Mouse (Mus musculus) inflammation-experienced regulatory T-cells, adult 6 months (primary cell): ENCODE data around the gene Nolc1. TPM values are rescaled to one million over a fixed set of nuclear protein-coding genes. Genes with fewer than 3 reads are reported as not detected.

Experiments used
- ATAC-seq: one replicate; pipeline ENCODE4 v1.8.0; 2017
- polyA plus RNA-seq, 3 experiments: library from polyadenylated mRNA; unstranded; fragments of 100-300 nt; shearing (Covaris generic); gene quantifications; one replicate each; pipeline ENCODE4 v1.2.1; 2017

The Nolc1 gene
- polyA plus RNA-seq, 3 experiments from 2014 or later, result 53.4 to 77.2 (median 65.0) TPM

GRCm38 (mm10) chr19:46042476-46043011 is 33.1 kb upstream of the Nolc1 start:
- no peak for ATAC-seq

- no peak for ATAC-seq
These were observed 32.3 kb upstream of the Nolc1 start for GRCm38 (mm10) chr19:46043380-46043779.

DNA sequence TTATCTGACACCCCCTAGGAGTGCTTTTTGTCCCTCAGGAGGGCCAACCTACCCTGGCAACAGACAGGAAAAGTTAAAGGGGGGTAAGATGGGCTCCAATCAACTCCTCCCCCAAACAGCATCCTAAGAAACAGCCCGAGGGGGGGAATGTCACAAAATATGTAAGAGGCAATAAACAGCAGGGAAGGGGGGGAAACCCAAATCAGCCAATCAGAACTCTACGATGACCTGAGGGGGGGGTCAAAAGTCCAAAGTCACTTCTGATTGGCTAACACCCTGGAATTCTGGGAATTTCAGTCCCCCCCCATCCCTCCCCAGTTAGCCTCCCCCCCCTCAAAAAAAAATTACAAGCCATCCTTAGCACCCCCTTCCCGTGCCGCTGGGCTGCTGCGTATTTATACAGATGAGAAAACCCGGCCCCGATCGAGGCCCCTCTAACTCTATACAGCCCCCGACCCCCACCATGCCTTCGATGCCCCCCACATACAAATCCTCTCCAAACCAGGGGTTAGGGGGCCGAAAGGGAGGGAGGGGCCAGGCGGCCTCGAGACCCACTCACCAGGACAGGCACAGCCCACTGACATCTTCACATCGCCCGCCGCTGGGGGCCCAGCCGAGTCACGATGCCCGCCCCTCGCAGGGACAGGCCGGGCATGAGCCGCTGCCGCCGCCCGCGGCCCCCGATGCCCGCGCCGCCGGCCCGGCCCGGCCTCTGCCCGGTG is 31.2 kb upstream of the Nolc1 start, which contains the start of gene Pprc1:
Pprc1 (plus strand) TSS at position 616 of the 722 bp plus-strand sequence.
- ATAC-seq, result no peak

DNA sequence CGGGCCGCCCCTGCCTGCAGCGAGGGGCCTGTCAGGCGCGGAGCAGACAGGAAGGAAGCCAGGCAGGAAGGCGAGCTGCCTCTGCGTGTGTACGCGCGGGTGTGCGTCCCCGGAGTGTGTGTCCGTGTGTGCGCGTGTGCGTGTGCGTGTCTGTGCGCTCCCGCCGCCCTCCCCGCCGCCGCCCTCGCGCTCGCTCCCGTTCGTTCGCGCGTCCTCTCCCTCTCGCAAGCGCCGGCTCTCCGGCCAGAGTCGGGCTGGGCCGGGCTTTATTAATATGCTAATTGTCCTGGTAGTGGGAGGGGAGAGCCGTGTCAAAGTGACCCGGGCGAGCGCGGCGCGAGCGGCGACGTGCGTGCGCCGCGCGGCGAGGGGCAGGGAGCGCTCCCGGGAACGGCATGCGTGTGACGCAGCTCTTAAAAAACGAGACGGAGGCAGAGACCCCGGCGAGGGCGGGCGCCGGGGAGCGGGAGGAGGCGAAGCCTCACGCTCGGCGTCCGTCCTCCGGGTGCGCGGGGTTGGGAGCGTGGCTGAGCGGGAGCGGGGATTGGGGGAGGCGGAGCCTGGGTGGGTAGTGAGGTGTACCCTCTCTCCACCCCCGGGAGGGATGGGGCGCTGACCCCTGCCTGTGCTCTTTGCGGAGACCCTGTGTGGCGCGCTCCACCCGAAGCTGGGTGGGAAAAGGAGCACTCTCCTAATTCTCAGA is 30.5 kb upstream of the Nolc1 start, which contains the start of gene Ldb1:
Ldb1 (minus strand) TSS at position 222 of the 703 bp plus-strand sequence.
- ATAC-seq, result peak; percentile 69

- peak; percentile 24 for ATAC-seq
These were observed 29.9 kb upstream of the Nolc1 start for GRCm38 (mm10) chr19:46045696-46046311.

DNA sequence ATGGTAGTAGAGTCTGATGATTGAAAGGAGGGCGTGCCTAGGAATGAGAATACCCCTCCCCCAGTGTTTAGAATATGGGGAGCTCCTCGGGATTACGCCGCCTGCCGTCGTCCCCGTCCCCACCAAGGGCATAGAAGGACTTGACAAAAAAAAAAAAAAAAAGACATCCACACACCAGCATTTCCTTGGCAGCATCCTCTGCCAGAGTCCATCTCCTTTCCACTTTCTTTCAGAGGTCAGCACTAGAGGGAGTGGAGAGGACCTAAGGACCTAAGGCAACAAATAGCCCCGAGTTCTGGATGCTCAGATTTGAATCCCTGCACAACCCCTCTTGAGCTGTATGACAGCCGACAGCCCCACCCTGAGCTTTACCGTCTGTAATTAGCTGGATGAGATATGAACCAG is 29.0 kb upstream of the Nolc1 start:
- ATAC-seq, result no peak

DNA sequence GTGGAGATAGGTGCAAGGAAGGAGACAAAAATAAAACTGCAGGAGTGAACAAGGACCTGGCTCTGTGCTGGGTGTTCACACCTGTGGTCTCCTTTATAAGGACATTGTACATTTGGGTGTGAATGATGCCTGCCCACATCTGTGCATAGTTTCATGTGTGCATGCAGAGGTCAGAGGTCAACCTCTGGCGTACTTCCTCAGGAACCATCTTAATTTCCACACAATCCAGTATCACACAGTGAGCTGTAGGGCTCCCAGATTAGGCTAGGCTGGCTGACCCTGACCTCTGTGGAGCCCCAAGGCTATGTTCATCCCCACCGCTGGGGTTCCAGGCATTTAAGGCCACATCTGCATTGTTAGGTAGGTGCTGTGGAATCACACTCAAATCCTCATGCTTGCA is 28.2 kb upstream of the Nolc1 start:
- no peak for ATAC-seq

DNA sequence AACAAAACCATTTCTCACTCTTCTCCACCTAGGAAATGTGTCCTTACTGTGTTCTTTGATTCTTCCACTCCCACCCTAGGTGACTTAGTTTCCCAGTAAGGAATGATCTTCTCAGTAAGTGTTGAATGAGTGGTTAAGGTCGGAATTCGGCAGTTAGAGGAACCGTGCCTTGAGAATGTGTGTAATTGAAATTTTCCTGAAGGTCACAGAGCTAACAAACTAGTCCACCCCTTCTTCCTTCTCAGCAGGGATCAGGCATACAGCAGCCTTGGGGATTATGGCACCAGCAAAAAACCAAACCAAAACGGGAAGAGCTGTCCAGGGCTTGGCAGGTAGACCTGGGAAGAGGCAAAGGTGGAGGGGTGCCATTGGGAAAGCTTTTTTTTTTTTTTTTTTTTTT is 26.5 kb upstream of the Nolc1 start:
- ATAC-seq, result no peak

- peak; percentile 73 for ATAC-seq
These were observed 25.2 kb upstream of the Nolc1 start for GRCm38 (mm10) chr19:46050462-46050861.

DNA sequence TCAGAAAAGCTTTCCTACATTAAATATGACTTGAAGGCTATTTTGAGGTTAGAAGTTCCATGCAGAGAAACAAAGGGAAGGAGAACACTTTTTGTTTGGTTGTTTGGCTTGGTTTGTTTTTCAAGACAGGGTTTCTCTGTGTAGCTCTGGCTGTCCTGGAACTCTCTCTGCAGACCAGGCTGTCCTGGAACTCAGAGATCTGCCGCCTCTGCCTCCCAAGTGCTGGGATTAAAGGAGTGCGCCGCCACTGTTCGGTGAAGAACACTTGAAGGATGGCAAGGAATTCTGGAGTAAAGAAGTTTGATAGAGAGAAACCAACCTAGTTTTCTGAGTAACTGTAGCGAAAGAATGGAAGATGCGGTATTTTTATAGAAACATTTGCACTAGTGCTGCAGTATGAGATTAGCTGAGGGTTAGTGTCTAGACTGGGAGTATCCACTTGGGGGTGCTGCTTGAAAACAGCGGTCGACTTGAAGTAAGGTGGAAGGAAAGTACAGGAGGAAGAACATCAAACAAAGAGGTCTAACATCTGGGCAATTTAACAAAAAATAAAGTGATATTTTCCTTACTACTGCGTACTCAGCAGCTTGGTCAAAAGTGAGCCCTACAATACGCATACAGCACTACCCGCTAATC is 19.8 kb upstream of the Nolc1 start:
- ATAC-seq, result peak; percentile 76

DNA sequence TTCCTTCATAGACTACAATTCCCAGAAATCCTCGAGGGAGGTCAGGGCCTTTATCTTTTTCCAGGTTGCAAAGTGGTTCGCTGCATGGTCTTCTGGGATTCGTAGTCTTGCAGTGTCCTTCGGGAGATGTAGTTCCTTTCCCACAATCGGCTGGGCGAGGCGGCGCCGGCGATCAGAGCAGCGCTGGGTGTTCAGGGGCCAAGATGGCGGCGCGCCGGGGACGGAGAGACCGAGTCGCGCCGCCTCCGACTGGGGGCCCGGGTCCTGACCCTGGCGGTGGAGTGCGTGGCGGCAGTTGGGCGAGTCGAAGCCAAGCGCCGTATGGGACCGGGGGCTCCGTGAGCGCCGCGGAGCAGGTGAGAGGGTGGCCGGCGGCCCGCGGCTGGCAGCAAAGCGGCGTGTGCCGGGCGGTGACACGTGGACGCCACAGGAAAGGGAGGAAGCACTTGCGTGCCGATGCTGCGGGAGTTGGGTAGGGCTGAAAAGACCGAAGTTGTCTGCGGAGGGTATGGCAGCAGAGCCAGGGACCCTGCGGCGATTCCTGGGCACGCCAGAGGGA is 19.2 kb upstream of the Nolc1 start:
- peak; percentile 98 for ATAC-seq

DNA sequence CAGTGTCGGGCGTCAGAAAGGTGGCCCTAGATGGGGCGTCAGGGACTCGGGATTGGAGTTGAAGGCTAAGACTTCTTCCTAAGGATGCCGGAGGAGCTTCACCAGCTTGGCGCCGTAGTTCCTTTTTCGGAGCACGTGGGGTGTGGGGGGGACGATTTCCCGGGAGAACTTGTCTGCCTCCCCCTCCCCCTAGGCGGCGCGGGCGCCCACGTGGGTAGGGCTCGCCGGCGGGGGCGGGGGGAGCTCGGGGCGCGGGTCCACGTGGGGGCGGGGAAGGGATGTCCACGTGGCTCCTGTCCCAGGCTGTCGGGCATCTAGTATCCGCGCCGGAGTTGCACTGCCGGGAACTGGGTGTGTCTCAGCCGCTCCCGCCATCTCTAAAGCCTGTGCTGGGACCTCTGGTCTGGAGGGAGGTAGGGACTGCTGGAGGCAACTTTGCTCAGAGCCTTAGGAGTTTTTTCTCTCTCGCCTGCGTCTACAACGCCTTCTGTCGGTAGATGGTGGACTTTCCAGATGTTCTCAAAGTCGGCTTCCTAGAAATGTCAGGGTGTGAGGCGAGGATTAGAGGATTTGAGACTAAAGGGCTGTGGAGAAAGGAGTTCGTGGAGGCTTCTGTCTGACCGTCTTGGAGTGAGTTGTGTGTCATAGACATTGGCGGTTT is 18.6 kb upstream of the Nolc1 start:
- no peak for ATAC-seq

DNA sequence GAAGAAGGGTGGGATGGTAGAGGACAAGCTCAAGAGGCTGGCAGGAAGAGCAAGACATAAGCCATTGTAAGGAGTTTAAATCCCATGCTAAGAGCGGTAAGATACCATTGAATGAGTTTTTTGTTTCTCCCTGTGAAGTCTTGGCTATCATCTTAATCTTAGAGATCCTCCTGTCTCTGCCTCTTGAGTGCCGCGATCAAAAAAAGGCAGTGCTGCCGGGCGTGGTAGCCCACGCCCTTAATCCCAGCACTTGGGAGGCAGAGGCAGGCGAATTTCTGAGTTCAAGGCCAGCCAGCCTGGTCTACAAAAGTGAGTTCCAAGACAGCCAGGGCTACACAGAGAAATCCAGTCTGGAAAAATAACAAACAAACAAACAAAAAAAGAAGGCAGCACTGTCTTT is 17.2 kb upstream of the Nolc1 start:
- ATAC-seq, result no peak

- no peak for ATAC-seq
These were observed 14.8 kb upstream of the Nolc1 start for GRCm38 (mm10) chr19:46060845-46061244.

- no peak for ATAC-seq
These were observed 7.6 kb upstream of the Nolc1 start for GRCm38 (mm10) chr19:46068054-46068453.

DNA sequence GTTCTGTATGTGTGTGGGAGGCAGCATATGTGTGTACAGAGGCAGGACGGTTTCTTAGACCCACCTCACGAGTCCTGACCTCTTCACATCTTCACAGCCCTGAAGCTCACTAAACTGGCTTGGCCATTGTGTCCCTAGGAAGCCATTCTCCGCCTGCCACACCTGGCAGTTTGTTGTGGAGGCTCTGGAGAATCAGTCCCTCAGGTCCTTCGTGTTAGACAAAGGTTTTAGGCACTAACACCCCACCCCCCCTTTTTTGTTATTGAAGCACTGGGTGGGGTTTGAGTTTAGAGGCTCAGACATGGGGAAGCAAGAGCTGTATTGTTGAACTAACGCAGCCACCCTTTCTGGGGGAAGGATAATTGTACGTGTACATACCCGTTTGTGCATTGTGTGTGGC is 2.4 kb upstream of the Nolc1 start:
- ATAC-seq, result no peak

DNA sequence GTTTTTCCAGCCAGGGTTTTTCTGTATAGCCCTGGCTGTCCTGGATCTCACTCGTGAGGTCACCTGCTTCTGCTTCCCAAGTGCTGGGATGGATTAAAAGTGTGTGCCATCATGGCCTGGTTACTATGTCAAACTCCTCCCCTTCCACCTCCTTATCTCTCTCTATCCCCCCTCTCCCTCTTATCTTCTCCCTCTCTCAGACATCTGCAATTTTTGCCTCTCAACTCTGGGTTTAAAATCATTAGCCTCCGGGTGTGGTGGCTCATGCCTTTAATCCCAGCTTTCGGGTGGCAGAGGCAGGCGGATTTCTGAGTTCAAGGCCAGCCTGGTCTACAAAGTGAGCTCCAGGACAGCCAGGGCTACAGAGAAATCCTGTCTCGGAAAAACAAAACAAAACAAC is 1.4 kb upstream of the Nolc1 start:
- ATAC-seq, result no peak

- no peak for ATAC-seq
These were observed 2.9 kb downstream of the Nolc1 start for GRCm38 (mm10) chr19:46078535-46078934.

GRCm38 (mm10) chr19:46085185-46085584 is 9.5 kb downstream of the Nolc1 start:
- no peak for ATAC-seq

DNA sequence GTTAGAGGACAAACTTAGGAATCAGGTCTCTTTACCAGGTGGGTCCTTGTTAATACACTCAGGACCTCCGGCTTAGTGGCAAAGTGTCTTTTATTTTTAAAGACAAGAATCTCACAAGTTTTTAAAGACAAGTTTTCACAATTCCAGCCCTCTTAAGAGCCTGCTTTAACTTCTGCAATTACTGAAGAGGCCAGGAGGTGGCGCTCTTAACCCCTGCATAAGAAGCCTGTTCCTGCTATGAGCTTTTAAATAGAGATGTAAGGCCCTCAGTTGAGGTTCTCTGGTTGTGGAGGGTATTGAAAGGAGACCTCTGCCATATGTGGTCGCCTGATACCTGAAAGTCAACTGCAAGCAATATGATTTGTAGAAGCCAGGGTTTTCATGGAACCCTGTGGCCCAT is 10.7 kb downstream of the Nolc1 start:
- no peak for ATAC-seq

DNA sequence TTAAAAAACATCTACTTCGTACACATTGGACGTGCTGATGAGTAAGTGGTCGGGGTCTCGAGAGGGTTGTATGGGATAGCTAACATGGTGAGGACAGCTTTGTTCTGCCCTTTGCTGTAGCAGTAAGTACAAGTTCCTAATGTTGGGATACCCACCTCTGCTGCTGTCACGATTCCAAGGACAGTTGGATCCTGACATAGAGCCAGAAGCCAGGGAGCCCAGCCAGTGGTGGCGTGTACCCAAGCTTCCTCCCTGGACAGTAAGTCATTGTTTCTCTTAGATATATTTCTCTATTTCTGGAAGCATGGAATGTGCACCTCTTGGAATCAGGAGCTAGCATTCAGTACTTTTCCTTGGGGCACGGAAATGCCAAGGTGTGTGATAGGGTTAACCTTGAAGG is 12.2 kb downstream of the Nolc1 start:
- no peak for ATAC-seq

DNA sequence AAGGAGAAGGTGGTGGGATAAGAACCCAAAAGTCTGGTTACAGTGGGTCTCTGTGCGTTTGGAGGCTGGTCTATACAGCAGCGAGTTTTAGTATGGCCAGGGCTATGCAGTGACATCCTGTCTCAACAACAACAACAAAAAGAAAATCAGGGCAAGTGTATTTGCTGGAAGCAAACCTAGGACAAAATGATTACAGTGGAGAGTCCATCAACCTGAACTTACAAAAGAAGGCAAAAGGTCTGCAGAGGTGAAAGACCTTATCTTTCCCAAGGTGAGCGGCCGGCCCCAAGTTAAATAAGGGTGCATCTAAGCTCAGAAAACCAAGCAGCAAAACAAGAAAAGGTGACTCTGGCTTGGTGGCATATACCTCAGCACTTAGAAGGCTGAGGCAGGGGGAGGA is 16.0 kb downstream of the Nolc1 start:
- no peak for ATAC-seq
